ENCODE assay signal across 9 mouse cellular contexts in genomic region chr15:85708843-85709242, GRCm38 (mm10). TPM values are rescaled to one million over a fixed set of nuclear protein-coding genes. Genes with fewer than 3 reads are reported as not detected.
A peak's percentile ranks its signal among the peaks of the same experiment; 100 is the strongest.
DNase-seq lines count a peak whose midpoint lies in the region; ATAC-seq and TF ChIP-seq lines count a peak whose summit lies in the region.
"Had no signal": no experiment of that assay in that cellular context is flagged by ENCODE, and none has a peak within 500 bp of the region (broad histone marks: within the 10 kb centered on the region; RNA-seq: fewer than 3 reads in every experiment).

No protein-coding gene starts in this region.

- ATAC-seq in lung, embryonic 16.5 days (ENCODE audit: low read depth) = peak; percentile 40
- ATAC-seq in hindbrain, embryonic 12.5 days (ENCODE audit: low FRiP score) = peak; percentile 18; the same call in 1 of the 2 replicates
- ATAC-seq in neural tube, embryonic 14.5 days (ENCODE audit: low read depth) = peak; percentile 51; the same call in 1 of the 2 replicates

- no peaks in the 10 kb centered on the region for H3K27me3 ChIP-seq in lung, embryonic 16.5 days (ENCODE audit: control insufficient read depth, insufficient read depth, low read depth, low read length)
- peaks cover 16% of the 10 kb centered on the region for H3K27me3 ChIP-seq in hindbrain, embryonic 12.5 days
- no peaks in the 10 kb centered on the region for H3K27me3 ChIP-seq in neural tube, embryonic 14.5 days (ENCODE audit: control insufficient read depth, insufficient read depth, low read length)

- peaks cover 4% of the 10 kb centered on the region for H3K4me1 ChIP-seq in lung, embryonic 16.5 days (replicated peaks; ENCODE audit: control insufficient read depth, insufficient read depth, low read length)
- peaks cover 26% of the 10 kb centered on the region for H3K4me1 ChIP-seq in lung, adult 2 months (ENCODE audit: control insufficient read depth, insufficient read depth, low read length)
- peaks cover 9% of the 10 kb centered on the region for H3K4me1 ChIP-seq in hindbrain, embryonic 12.5 days
- peaks cover 11% of the 10 kb centered on the region for H3K4me1 ChIP-seq in neural tube, embryonic 14.5 days (ENCODE audit: control insufficient read depth, insufficient read depth, low read length)

- peaks cover 27% of the 10 kb centered on the region for H3K36me3 ChIP-seq in lung, embryonic 16.5 days (ENCODE audit: control insufficient read depth, insufficient read depth, low read length)
- peaks cover 34% of the 10 kb centered on the region for H3K36me3 ChIP-seq in hindbrain, embryonic 12.5 days
- H3K36me3 ChIP-seq in neural tube, embryonic 14.5 days (ENCODE audit: control insufficient read depth, insufficient read depth, low read length) = peaks cover 30% of the 10 kb centered on the region

- no peak for TF ChIP-seq CTCF in lung, adult 2 months (IDR thresholded peaks at IDR 0.05; ENCODE audit: insufficient read depth, low read length)

- 68% methylated on average over 4 of the region's 4 CpGs for WGBS in lung, embryonic 16.5 days
- WGBS in lung, adult 2 months = 54% methylated on average over 4 of the region's 4 CpGs
- 91% methylated on average over 4 of the region's 4 CpGs for WGBS in hindbrain, embryonic 12.5 days
- WGBS in neural tube, embryonic 14.5 days = 81% methylated on average over 4 of the region's 4 CpGs

- no peak overlapping the region for H3K27ac ChIP-seq in lung, embryonic 16.5 days (ENCODE audit: low read length)
- H3K27ac ChIP-seq in hindbrain, embryonic 12.5 days = no peak overlapping the region
- peak overlapping the region; percentile 72; the same call in 1 of the 2 replicates for H3K27ac ChIP-seq in neural tube, embryonic 14.5 days (ENCODE audit: low read depth, low read length)
- H3K27ac ChIP-seq: liver, embryonic 14.5 days had no signal

- TF ChIP-seq POLR2A in lung, adult 2 months (IDR thresholded peaks at IDR 0.05; ENCODE audit: borderline replicate concordance, extremely low read depth, low read depth, low read length) = no peak

- H3K9me3 ChIP-seq in lung, embryonic 16.5 days (ENCODE audit: control insufficient read depth, low read length) = no peaks in the 10 kb centered on the region
- 0 out of 2 replicates have a peak, but pooled peaks cover 3% of the 10 kb centered on the region for H3K9me3 ChIP-seq in hindbrain, embryonic 12.5 days (replicated peaks)
- no peaks in the 10 kb centered on the region for H3K9me3 ChIP-seq in neural tube, embryonic 14.5 days (ENCODE audit: control insufficient read depth, low read length)

- no peak overlapping the region for H3K9ac ChIP-seq in lung, embryonic 16.5 days (ENCODE audit: low read length)
- H3K9ac ChIP-seq in hindbrain, embryonic 12.5 days = no peak overlapping the region
- no peak overlapping the region for H3K9ac ChIP-seq in neural tube, embryonic 14.5 days (replicated peaks; ENCODE audit: low read depth, low read length)
- H3K9ac ChIP-seq: liver, embryonic 14.5 days had no signal

- no peak overlapping the region for H3K4me3 ChIP-seq in lung, embryonic 16.5 days (ENCODE audit: low read length)
- H3K4me3 ChIP-seq in lung, adult 2 months (replicated peaks; ENCODE audit: extremely low read depth, low read depth, low read length) = no peak overlapping the region
- no peak overlapping the region for H3K4me3 ChIP-seq in hindbrain, embryonic 12.5 days
- H3K4me3 ChIP-seq in neural tube, embryonic 14.5 days (ENCODE audit: low read depth, low read length) = no peak overlapping the region

- intact Hi-C loops in gastrocnemius, postnatal 14 days (cut with DNase I; ENCODE audit: low total_unique reads) = loop anchor here (2.0 kb wide), 2 partner anchors 32 to 98 kb away; no protein-coding TSS in a partner anchor

- DNase-seq in gastrocnemius, postnatal 14 days = peak; percentile 50
- no peak for DNase-seq in gastrocnemius, adult 8-10 months (ENCODE audit: low spot score in 2 of 2)
- DNase-seq in lung, adult 2 months = no peak
- no peak for DNase-seq in thymus, postnatal 10 days (ENCODE audit: low spot score in 2 of 2)
- DNase-seq in testis, postnatal 10 days (ENCODE audit: low spot score) = no peak

- H3K4me2 ChIP-seq in lung, embryonic 16.5 days (ENCODE audit: low read depth, low read length) = no peak overlapping the region
- H3K4me2 ChIP-seq in hindbrain, embryonic 12.5 days (replicated peaks) = no peak overlapping the region
- H3K4me2 ChIP-seq in neural tube, embryonic 14.5 days (ENCODE audit: low read depth, low read length) = no peak overlapping the region

RNA-seq across cellular contexts. Expression of gene Ppara, which starts 25.9 kb away (rescaled TPM):
- 10 to 100 TPM in 1 of 2 experiments, 1 to 10 TPM in 1; 6.3 to 16.3 TPM for total RNA-seq in gastrocnemius, postnatal 14 days (2021)
- total RNA-seq in gastrocnemius, adult 8-10 months (2022) = 10 to 100 TPM; 10.5 to 19.6 (median 14.7) TPM
- polyA plus RNA-seq in lung, embryonic 16.5 days (2015; fragmentation: Nextera tagmentation; extraction: Ambion mirVana) = 5.2 and 5.9 TPM in 2 replicates
- polyA plus RNA-seq in lung, adult 2 months (2012; rRNA removed) = 2.2 and 2.3 TPM in 2 replicates
- 1.0 and 1.1 TPM in 2 replicates for polyA plus RNA-seq in hindbrain, embryonic 12.5 days (2016; fragmentation: Nextera tagmentation; extraction: Ambion mirVana)
- polyA plus RNA-seq in neural tube, embryonic 14.5 days (2014; fragmentation: Nextera tagmentation; extraction: Ambion mirVana) = 0.75 and 1.3 TPM in 2 replicates
